ENCODE assay signal across 10 mouse cellular contexts in genomic region chr9:69907123-69907945, GRCm38 (mm10).
DNase-seq lines count a peak whose midpoint lies in the region; ATAC-seq and TF ChIP-seq lines count a peak whose summit lies in the region.
"Had no signal": no experiment of that assay in that cellular context is flagged by ENCODE, and none has a peak within 500 bp of the region (broad histone marks: within the 10 kb centered on the region; RNA-seq: fewer than 3 reads in every experiment).

No protein-coding gene starts in this region.

- TF ChIP-seq CTCF in heart, postnatal 0 days (IDR thresholded peaks at IDR 0.05; ENCODE audit: low read depth): no peak

- no peak overlapping the region for H3K4me3 ChIP-seq in heart, postnatal 0 days (ENCODE audit: low read depth, low read length)
- no peak overlapping the region for H3K4me3 ChIP-seq in forebrain, embryonic 14.5 days (ENCODE audit: low read depth, low read length)
- H3K4me3 ChIP-seq in midbrain, embryonic 13.5 days (replicated peaks): no peak overlapping the region; the same call in 1 of the 2 replicates

- ATAC-seq in heart, postnatal 0 days (ENCODE audit: insufficient read depth, low read depth): no peak
- ATAC-seq in common myeloid progenitor, adult 5-6 weeks (replicated peaks; ENCODE audit: low read depth, poor library complexity, severe bottlenecking): peak; percentile 47; the same call in 1 of the 2 replicates
- no peak for ATAC-seq in forebrain, embryonic 14.5 days
- ATAC-seq in midbrain, embryonic 13.5 days: peak; percentile 66; the same call in 1 of the 2 replicates
- ATAC-seq in activated CD4-positive, CD25-positive, alpha-beta regulatory T cell, adult 4 months: no peak
- ATAC-seq: inflammation-experienced regulatory T-cells, adult 6 months had no signal

- 25% methylated on average over 21 of the region's 21 CpGs for WGBS in heart, postnatal 0 days
- WGBS in forebrain, embryonic 14.5 days: 15% methylated on average over 21 of the region's 21 CpGs
- 26% methylated on average over 21 of the region's 21 CpGs for WGBS in midbrain, embryonic 13.5 days

- no peak for TF ChIP-seq EP300 in heart, postnatal 0 days (IDR thresholded peaks at IDR 0.05; ENCODE audit: low read depth)

- H3K9me3 ChIP-seq in heart, postnatal 0 days (replicated peaks; ENCODE audit: control insufficient read depth, low read length): no peaks in the 10 kb centered on the region
- no peaks in the 10 kb centered on the region for H3K9me3 ChIP-seq in forebrain, embryonic 14.5 days (replicated peaks; ENCODE audit: control insufficient read depth, low read length)
- no peaks in the 10 kb centered on the region for H3K9me3 ChIP-seq in midbrain, embryonic 13.5 days

- H3K4me2 ChIP-seq in heart, postnatal 0 days (ENCODE audit: low read depth, low read length): peak overlapping the region; percentile 20
- peak overlapping the region; percentile 15 for H3K4me2 ChIP-seq in forebrain, embryonic 14.5 days (ENCODE audit: low read length)
- peak overlapping the region; percentile 40 for H3K4me2 ChIP-seq in midbrain, embryonic 13.5 days (replicated peaks)

- intact Hi-C loops in heart, postnatal 10 days (cut with DNase I): no loop called here

- no peak overlapping the region for H3K9ac ChIP-seq in heart, postnatal 0 days (replicated peaks; ENCODE audit: low read depth, low read length)
- H3K9ac ChIP-seq in forebrain, embryonic 14.5 days (ENCODE audit: low read length): no peak overlapping the region
- no peak overlapping the region for H3K9ac ChIP-seq in midbrain, embryonic 13.5 days (replicated peaks)
- H3K9ac ChIP-seq: liver, embryonic 14.5 days had no signal

- H3K27ac ChIP-seq in heart, postnatal 0 days (ENCODE audit: low read depth): no peak overlapping the region
- H3K27ac ChIP-seq in forebrain, embryonic 14.5 days (ENCODE audit: low read depth, low read length): peak overlapping the region; percentile 39; the same call in 1 of the 2 replicates
- H3K27ac ChIP-seq in midbrain, embryonic 13.5 days: peak overlapping the region; percentile 55
- H3K27ac ChIP-seq: liver, embryonic 14.5 days had no signal

- DNase-seq in heart, postnatal 0 days (ENCODE audit: low spot score): no peak
- no peak for DNase-seq in heart, postnatal 10 days
- DNase-seq in forebrain, embryonic 14.5 days (ENCODE audit: low spot score): peak; percentile 60
- no peak for DNase-seq in liver
- DNase-seq in spleen, postnatal 36 days (ENCODE audit: low spot score in 2 of 2): no peak

- H3K36me3 ChIP-seq in heart, postnatal 0 days (replicated peaks; ENCODE audit: control insufficient read depth, insufficient read depth, low read length): no peaks in the 10 kb centered on the region
- H3K36me3 ChIP-seq in forebrain, embryonic 14.5 days (ENCODE audit: control insufficient read depth, insufficient read depth, low read length): no peaks in the 10 kb centered on the region
- no peaks in the 10 kb centered on the region for H3K36me3 ChIP-seq in midbrain, embryonic 13.5 days

- no peaks in the 10 kb centered on the region for H3K27me3 ChIP-seq in heart, postnatal 0 days (ENCODE audit: control insufficient read depth, insufficient read depth, low read length)
- no peaks in the 10 kb centered on the region for H3K27me3 ChIP-seq in forebrain, embryonic 14.5 days (replicated peaks; ENCODE audit: control insufficient read depth, insufficient read depth, low read length)
- H3K27me3 ChIP-seq in midbrain, embryonic 13.5 days: peaks cover 4% of the 10 kb centered on the region; the same call in 1 of the 2 replicates

- H3K4me1 ChIP-seq in heart, postnatal 0 days (ENCODE audit: control insufficient read depth, insufficient read depth): no peaks in the 10 kb centered on the region
- H3K4me1 ChIP-seq in forebrain, embryonic 14.5 days (ENCODE audit: control insufficient read depth, insufficient read depth, low read length): no peaks in the 10 kb centered on the region
- peaks cover 9% of the 10 kb centered on the region for H3K4me1 ChIP-seq in midbrain, embryonic 13.5 days (replicated peaks)

Comparison
In these comparisons a context has a peak if more than half of its experiments do, and no peak if none do; other contexts are left out.
1. ATAC-seq: peak in common myeloid progenitor, adult 5-6 weeks (single experiment) and midbrain, embryonic 13.5 days (single experiment); none in heart, postnatal 0 days (single experiment), forebrain, embryonic 14.5 days (single experiment) and activated CD4-positive, CD25-positive, alpha-beta regulatory T cell, adult 4 months (single experiment).
2. Peak in every context shown above with its lines, with median percentiles within 50 percentile points of each other: H3K4me2 ChIP-seq.